ENCODE assay signal across 8 mouse cellular contexts in the genomic region with DNA sequence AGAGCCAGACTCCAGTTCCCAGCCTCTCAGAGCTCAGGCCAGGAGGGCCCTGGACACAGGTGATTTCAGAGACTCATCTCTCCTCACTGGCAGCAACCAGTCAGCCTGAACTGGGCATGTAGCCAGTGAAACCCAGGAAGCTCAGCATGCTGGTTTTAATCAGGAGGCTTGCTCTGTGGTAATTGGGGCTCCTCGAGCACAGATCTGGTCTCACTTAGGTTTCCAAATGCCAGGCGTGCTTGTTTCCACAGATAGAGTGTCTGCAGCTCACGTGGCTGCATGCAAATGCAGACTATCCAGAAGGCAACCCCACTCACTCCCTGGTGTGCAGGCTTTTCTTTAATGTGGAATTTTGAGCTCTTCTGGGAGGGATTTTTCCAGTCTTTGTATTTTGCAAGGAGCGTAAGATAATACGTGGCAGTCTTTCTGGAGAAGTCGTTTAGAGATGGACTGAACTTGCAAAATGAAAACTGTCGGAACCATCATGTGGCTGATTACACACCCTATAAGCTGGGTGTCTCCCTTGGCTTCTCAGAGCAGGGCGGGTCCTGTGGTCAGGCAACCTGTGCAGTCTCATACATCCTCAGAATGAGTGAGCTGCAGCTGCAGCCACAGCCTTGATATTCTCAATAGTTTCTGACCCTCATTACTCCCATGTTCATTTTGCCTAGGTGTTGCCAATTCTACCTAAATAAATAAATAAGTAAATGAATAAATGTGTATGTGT. TPM values are rescaled to one million over a fixed set of nuclear protein-coding genes. Genes with fewer than 3 reads are reported as not detected.
DNase-seq lines count a peak whose midpoint lies in the region; ATAC-seq lines count a peak whose summit lies in the region.

No protein-coding gene starts in this region.

- no peak overlapping the region for H3K27ac ChIP-seq in kidney, embryonic 16.5 days (ENCODE audit: low read length)
- peak overlapping the region; percentile 87 for H3K27ac ChIP-seq in embryonic facial prominence, embryonic 13.5 days
- H3K27ac ChIP-seq in kidney, embryonic 14.5 days (ENCODE audit: low read depth, low read length) = no peak overlapping the region
- peak overlapping the region; percentile 62 for H3K27ac ChIP-seq in limb, embryonic 11.5 days (replicated peaks; ENCODE audit: low read depth, low read length)

- H3K9ac ChIP-seq in kidney, embryonic 16.5 days (replicated peaks; ENCODE audit: low read length) = no peak overlapping the region
- peak overlapping the region; percentile 16; the same call in 1 of the 2 replicates for H3K9ac ChIP-seq in embryonic facial prominence, embryonic 13.5 days
- peak overlapping the region; percentile 12; the same call in 1 of the 2 replicates for H3K9ac ChIP-seq in kidney, embryonic 14.5 days (ENCODE audit: low read depth, low read length)
- no peak overlapping the region for H3K9ac ChIP-seq in limb, embryonic 11.5 days (ENCODE audit: low read length)

- H3K4me3 ChIP-seq in kidney, embryonic 16.5 days (ENCODE audit: low read length) = no peak overlapping the region
- no peak overlapping the region for H3K4me3 ChIP-seq in embryonic facial prominence, embryonic 13.5 days
- no peak overlapping the region for H3K4me3 ChIP-seq in kidney, embryonic 14.5 days (ENCODE audit: low read length)
- no peak overlapping the region for H3K4me3 ChIP-seq in limb, embryonic 11.5 days (ENCODE audit: low read depth, low read length)

- no peak for ATAC-seq in kidney, embryonic 16.5 days (ENCODE audit: low FRiP score, low TSS enrichment)
- peak; percentile 85 for ATAC-seq in embryonic facial prominence, embryonic 13.5 days (ENCODE audit: insufficient number of reproducible peaks, insufficient read depth, low FRiP score, low TSS enrichment, low read depth)
- ATAC-seq in kidney, embryonic 14.5 days (ENCODE audit: low FRiP score, low TSS enrichment) = no peak
- ATAC-seq in limb, embryonic 11.5 days (ENCODE audit: insufficient number of reproducible peaks, low FRiP score, low TSS enrichment, low read depth) = peak; percentile 73; the same call in 1 of the 2 replicates

- H3K4me1 ChIP-seq in kidney, embryonic 16.5 days (ENCODE audit: insufficient read depth, low read length) = peaks cover 4% of the 10 kb centered on the region
- H3K4me1 ChIP-seq in embryonic facial prominence, embryonic 13.5 days = peaks cover 78% of the 10 kb centered on the region
- H3K4me1 ChIP-seq in kidney, embryonic 14.5 days (ENCODE audit: control insufficient read depth, insufficient read depth, low read length) = peaks cover 28% of the 10 kb centered on the region; the same call in 1 of the 2 replicates
- peaks cover 44% of the 10 kb centered on the region for H3K4me1 ChIP-seq in limb, embryonic 11.5 days (ENCODE audit: control insufficient read depth, insufficient read depth, low read length)

- DNase-seq in kidney, adult 11 months = peak; percentile 65
- DNase-seq in heart, adult 9 months (ENCODE audit: low spot score in 2 of 2) = peak; percentile 48 to 56
- DNase-seq in limb, embryonic 11.5 days (ENCODE audit: low spot score) = peak; percentile 70
- peak; percentile 46 for DNase-seq in right cerebral cortex, adult 18-20 months
- no peak for DNase-seq in thymus, postnatal 25 days

- 49% methylated on average over 8 of the region's 8 CpGs for WGBS in kidney, embryonic 16.5 days
- 12% methylated on average over 8 of the region's 8 CpGs for WGBS in embryonic facial prominence, embryonic 13.5 days
- 57% methylated on average over 8 of the region's 8 CpGs for WGBS in kidney, embryonic 14.5 days
- WGBS in limb, embryonic 11.5 days = 25% methylated on average over 8 of the region's 8 CpGs

- no peaks in the 10 kb centered on the region for H3K9me3 ChIP-seq in kidney, embryonic 16.5 days (ENCODE audit: low read length)
- no peaks in the 10 kb centered on the region for H3K9me3 ChIP-seq in embryonic facial prominence, embryonic 13.5 days
- no peaks in the 10 kb centered on the region for H3K9me3 ChIP-seq in kidney, embryonic 14.5 days (ENCODE audit: control insufficient read depth, low read length)
- H3K9me3 ChIP-seq in limb, embryonic 11.5 days (ENCODE audit: control insufficient read depth, low read length) = no peaks in the 10 kb centered on the region

- H3K36me3 ChIP-seq in kidney, embryonic 16.5 days (ENCODE audit: insufficient read depth, low read length) = no peaks in the 10 kb centered on the region
- no peaks in the 10 kb centered on the region for H3K36me3 ChIP-seq in embryonic facial prominence, embryonic 13.5 days
- no peaks in the 10 kb centered on the region for H3K36me3 ChIP-seq in kidney, embryonic 14.5 days (ENCODE audit: control insufficient read depth, insufficient read depth, low read length)
- no peaks in the 10 kb centered on the region for H3K36me3 ChIP-seq in limb, embryonic 11.5 days (ENCODE audit: control insufficient read depth, insufficient read depth, low read length)

- H3K4me2 ChIP-seq in kidney, embryonic 16.5 days (replicated peaks; ENCODE audit: low read depth, low read length) = no peak overlapping the region
- H3K4me2 ChIP-seq in embryonic facial prominence, embryonic 13.5 days = peak overlapping the region; percentile 44
- no peak overlapping the region for H3K4me2 ChIP-seq in kidney, embryonic 14.5 days (replicated peaks; ENCODE audit: low read depth, low read length)
- H3K4me2 ChIP-seq in limb, embryonic 11.5 days (ENCODE audit: low read depth, severe bottlenecking) = peak overlapping the region; percentile 10; the same call in 1 of the 2 replicates

- no peaks in the 10 kb centered on the region for H3K27me3 ChIP-seq in kidney, embryonic 16.5 days (ENCODE audit: insufficient read depth, low read length)
- no peaks in the 10 kb centered on the region for H3K27me3 ChIP-seq in embryonic facial prominence, embryonic 13.5 days
- H3K27me3 ChIP-seq in kidney, embryonic 14.5 days (ENCODE audit: control insufficient read depth, insufficient read depth, low read length) = no peaks in the 10 kb centered on the region
- H3K27me3 ChIP-seq in limb, embryonic 11.5 days (ENCODE audit: control insufficient read depth, insufficient read depth, low read length) = no peaks in the 10 kb centered on the region

RNA-seq across cellular contexts. Expression of a gene that starts 34.2 kb away (rescaled TPM):
- 7.8 and 9.3 TPM in 2 replicates for polyA plus RNA-seq in kidney, embryonic 16.5 days (2015; fragmentation: Nextera tagmentation; extraction: Ambion mirVana)
- 17.4 and 19.7 TPM in 2 replicates for polyA plus RNA-seq in embryonic facial prominence, embryonic 13.5 days (2015; fragmentation: Nextera tagmentation; extraction: Ambion mirVana)
- polyA plus RNA-seq in kidney, embryonic 14.5 days (2014; fragmentation: Nextera tagmentation; extraction: Ambion mirVana) = 4.9 and 7.6 TPM in 2 replicates
- polyA plus RNA-seq in limb, embryonic 11.5 days (2014; fragmentation: Nextera tagmentation; extraction: Ambion mirVana) = 11.5 and 11.6 TPM in 2 replicates

Comparison
In these comparisons a context has a peak if more than half of its experiments do, and no peak if none do; other contexts are left out.
1. H3K9ac ChIP-seq: peak in embryonic facial prominence, embryonic 13.5 days (single experiment) and kidney, embryonic 14.5 days (single experiment); none in kidney, embryonic 16.5 days (single experiment) and limb, embryonic 11.5 days (single experiment).
2. ATAC-seq: peak in embryonic facial prominence, embryonic 13.5 days (single experiment) and limb, embryonic 11.5 days (single experiment); none in kidney, embryonic 16.5 days (single experiment) and kidney, embryonic 14.5 days (single experiment).
3. H3K27ac ChIP-seq: peak in embryonic facial prominence, embryonic 13.5 days (single experiment) and limb, embryonic 11.5 days (single experiment); none in kidney, embryonic 16.5 days (single experiment) and kidney, embryonic 14.5 days (single experiment).
4. H3K4me2 ChIP-seq: peak in embryonic facial prominence, embryonic 13.5 days (single experiment) and limb, embryonic 11.5 days (single experiment); none in kidney, embryonic 16.5 days (single experiment) and kidney, embryonic 14.5 days (single experiment).